Mouse (Mus musculus) brain, embryonic 14.5 days (tissue): ENCODE data around the gene Pus10. TPM values are rescaled to one million over a fixed set of nuclear protein-coding genes. Genes with fewer than 3 reads are reported as not detected.
A peak's percentile ranks its signal among the peaks of the same experiment; 100 is the strongest.

Experiments
- DNase-seq: peaks from one replicate; pipeline ENCODE4 v3.0.0-alpha.2; 2011; ENCODE audit warnings: low read depth
- CTCF ChIP-seq: fragments of 200-500 bp; IDR thresholded peaks from 2 replicates; pipeline ENCODE4 v1.5.1; 2012; ENCODE audit warnings: inconsistent platforms, mild to moderate bottlenecking, moderate library complexity, borderline replicate concordance; ENCODE audit not compliant: insufficient read depth, insufficient read length; ENCODE audit errors: extremely low read depth
- POLR2A ChIP-seq: fragments of 200-500 bp; IDR thresholded peaks from 2 replicates; pipeline ENCODE4 v1.6.1; 2012; ENCODE audit warnings: mild to moderate bottlenecking, inconsistent platforms, borderline replicate concordance; ENCODE audit not compliant: poor library complexity, insufficient read depth, insufficient read length, severe bottlenecking; ENCODE audit errors: extremely low read depth
- polyA plus RNA-seq: library from polyadenylated mRNA; depleted of rRNA; stranded (reverse); fragments of >200 nt; gene quantifications from 2 replicates; pipeline ENCODE4 v1.2.3, GENCODE M21; 2012; rRNA removed

Gene Pus10
- polyA plus RNA-seq: 11.6 and 12.6 TPM in 2 replicates

GRCm38 (mm10) chr11:23665311-23665786 lies at the start of gene Pus10:
TSS of gene Pus10 (plus strand) at chr11:23665674.
- no peak for DNase-seq
- TF ChIP-seq POLR2A (no peak), CTCF (no peak)

DNA sequence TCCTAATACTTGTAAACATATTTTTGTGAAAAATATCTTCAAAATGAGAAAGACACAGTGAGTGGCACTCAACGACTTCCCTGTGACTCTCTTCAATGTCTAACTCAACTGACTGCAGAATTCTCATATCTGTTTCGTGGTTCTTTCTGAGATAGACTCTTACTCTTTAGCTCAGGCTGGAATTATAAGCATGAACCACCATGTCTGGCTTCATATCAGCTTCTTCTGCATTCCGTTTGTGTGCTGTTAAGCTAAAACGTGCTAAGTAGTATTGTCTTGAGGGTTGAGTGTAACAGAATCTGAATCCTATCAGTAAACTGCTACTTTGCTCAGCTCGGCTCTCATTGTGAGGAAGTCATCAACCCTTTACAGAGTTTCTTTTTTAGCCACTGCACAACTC lies 46.5 kb upstream of the Pus10 start:
- no peak for TF ChIP-seq CTCF
- TF ChIP-seq POLR2A: no peak
- DNase-seq: no peak

GRCm38 (mm10) chr11:23630664-23631063 lies 34.8 kb upstream of the Pus10 start:
- DNase-seq: no peak
- TF ChIP-seq CTCF: no peak
- no peak for TF ChIP-seq POLR2A

GRCm38 (mm10) chr11:23632945-23633878 lies 32.3 kb upstream of the Pus10 start, which contains the start of gene 0610010F05Rik:
TSS of gene 0610010F05Rik (minus strand) at chr11:23633639.
- DNase-seq: peak; percentile 98
- TF ChIP-seq CTCF (no peak), POLR2A (peak; percentile 100)

- TF ChIP-seq POLR2A: no peak
- TF ChIP-seq CTCF: no peak
- no peak for DNase-seq
Observed at GRCm38 (mm10) chr11:23633879-23634215, 31.6 kb upstream of the Pus10 start.

DNA sequence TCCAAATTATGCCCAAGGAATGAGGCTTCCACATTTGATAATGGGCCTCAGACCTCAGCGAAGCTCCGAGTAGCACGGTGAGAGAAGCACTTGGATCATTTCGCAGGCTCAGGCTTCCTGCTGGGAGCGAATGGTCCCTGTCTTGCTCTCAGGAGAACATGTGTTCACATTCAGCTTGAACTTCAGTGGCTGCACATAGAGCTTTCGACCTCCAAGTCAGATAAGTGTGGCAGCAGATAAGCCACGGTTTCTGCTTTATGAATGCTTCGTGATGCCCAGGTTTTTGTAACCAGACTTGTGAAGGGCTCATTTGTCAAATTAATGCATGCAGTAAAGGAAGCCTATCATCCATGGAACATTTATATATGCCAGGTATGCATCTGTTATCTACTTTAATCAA lies 30.9 kb upstream of the Pus10 start:
- no peak for DNase-seq

GRCm38 (mm10) chr11:23647431-23647830 lies 18.0 kb upstream of the Pus10 start:
- no peak for TF ChIP-seq CTCF
- no peak for TF ChIP-seq POLR2A
- no peak for DNase-seq

More for the DNA sequence above, 30.9 kb upstream of the Pus10 start:
- TF ChIP-seq POLR2A: no peak
- no peak for TF ChIP-seq CTCF

- TF ChIP-seq POLR2A: no peak
- no peak for TF ChIP-seq CTCF
- no peak for DNase-seq
Observed at GRCm38 (mm10) chr11:23647835-23648234, 17.6 kb upstream of the Pus10 start.

GRCm38 (mm10) chr11:23653666-23654065 lies 11.8 kb upstream of the Pus10 start:
- no peak for TF ChIP-seq CTCF
- no peak for TF ChIP-seq POLR2A
- DNase-seq: no peak

DNA sequence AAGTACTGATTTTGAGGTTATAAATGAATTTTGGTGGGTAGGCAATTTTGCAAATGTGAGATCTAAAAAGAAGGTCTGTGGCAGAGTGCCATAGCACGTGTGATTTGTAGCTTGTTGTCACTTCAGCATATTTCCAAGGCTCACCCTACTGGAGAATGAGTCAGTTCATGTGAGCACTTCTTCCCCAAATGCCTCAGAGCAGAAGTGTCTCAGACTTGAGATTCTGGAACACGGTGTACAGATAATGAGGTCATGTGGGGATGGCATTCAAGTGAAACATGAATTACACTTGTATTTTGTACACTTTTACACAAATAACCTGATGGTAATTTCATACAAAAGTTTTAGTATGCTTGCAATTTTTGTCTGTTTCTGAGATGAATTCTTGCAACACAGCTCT lies 7.7 kb upstream of the Pus10 start:
- TF ChIP-seq POLR2A: no peak
- TF ChIP-seq CTCF: no peak
- DNase-seq: no peak

- no peak for DNase-seq
- TF ChIP-seq CTCF (no peak), POLR2A (no peak)
Observed at GRCm38 (mm10) chr11:23664232-23664631, 1.2 kb upstream of the Pus10 start.
